Mouse (Mus musculus): ENCODE results near the gene Sirt1. TPM values are rescaled to one million over a fixed set of nuclear protein-coding genes. Genes with fewer than 3 reads are reported as not detected.

Sirt1 gene
- total and polyA plus RNA-seq, 3 experiments: 9.1 to 19.8 TPM; not detected in 1

DNA sequence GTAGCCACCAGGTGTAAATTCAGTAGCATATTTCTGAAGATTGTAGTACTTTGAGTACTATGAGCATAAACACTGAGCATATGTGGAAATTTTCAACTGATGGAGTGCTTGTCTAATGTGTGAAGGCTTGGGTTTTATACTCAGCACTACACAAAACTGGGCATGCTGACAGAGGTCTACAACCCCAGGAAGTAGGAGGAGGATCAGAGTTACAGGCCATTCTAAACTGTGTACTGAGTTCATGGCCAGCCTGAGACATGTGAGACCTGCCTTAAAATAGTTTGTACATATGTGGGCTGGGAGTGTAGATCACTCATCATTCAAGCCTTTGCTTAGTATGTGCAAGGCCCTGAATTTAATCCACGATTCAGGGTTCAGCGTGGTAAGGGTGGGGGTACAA, 79.1 kb downstream of the Sirt1 start:
- TF ChIP-seq E2F4 (IDR thresholded peaks at IDR 0.05; ENCODE audit: borderline replicate concordance, low read depth, low read length) (no peak), MXI1 (IDR thresholded peaks at IDR 0.05; ENCODE audit: low read depth, low read length) (no peak), HCFC1 (IDR thresholded peaks at IDR 0.05; ENCODE audit: low read depth, low read length) (no peak), CHD1 (IDR thresholded peaks at IDR 0.05; ENCODE audit: low read depth, low read length) (no peak), ZKSCAN1 (IDR thresholded peaks at IDR 0.05; ENCODE audit: low read depth, low read length) (no peak), KAT2A (conservative IDR thresholded peaks at IDR 0.05; ENCODE audit: low read depth, low read length) (no peak), JUND (IDR thresholded peaks at IDR 0.05; ENCODE audit: low read depth, low read length) (no peak), USF2 (IDR thresholded peaks at IDR 0.05; ENCODE audit: borderline replicate concordance in 1 of 2, insufficient read depth in 1 of 2, low read depth in 1 of 2, low read length in 2 of 2) (no peak), NRF1 (IDR thresholded peaks at IDR 0.05; ENCODE audit: insufficient read depth, low read depth, low read length, poor library complexity, severe bottlenecking) (no peak), USF1 (IDR thresholded peaks at IDR 0.05; ENCODE audit: low read depth, low read length) (no peak), ZC3H11A (IDR thresholded peaks at IDR 0.05; ENCODE audit: low read depth, low read length) (no peak), TCF12 (IDR thresholded peaks at IDR 0.05; ENCODE audit: low read depth, low read length) (no peak), MAZ (IDR thresholded peaks at IDR 0.05; ENCODE audit: low read depth, low read length) (no peak), GATA1 (IDR thresholded peaks at IDR 0.05; ENCODE audit: low read depth, low read length) (no peak), ZNF384 (IDR thresholded peaks at IDR 0.05; ENCODE audit: low read depth, low read length) (no peak)
- Histone ChIP-seq H3K36me3 (ENCODE audit: control insufficient read depth in 1 of 2, insufficient read depth in 2 of 2, low read length in 2 of 2) (peaks cover 0 to 27% of the 10 kb centered on the region in 2 experiments; a peak in 2 of 4 replicates), H3K4me3 (ENCODE audit: control insufficient read depth in 1 of 2, insufficient read depth in 1 of 2, low read depth in 2 of 2, low read length in 2 of 2) (no peak overlapping the region), H3K27me3 (ENCODE audit: control insufficient read depth in 1 of 2, insufficient read depth in 2 of 2, low read length in 2 of 2) (no peaks in the 10 kb centered on the region), H3K9ac (ENCODE audit: control insufficient read depth, low read depth, low read length, poor library complexity, severe bottlenecking) (no peak overlapping the region), H3K79me2 (ENCODE audit: control insufficient read depth, insufficient read depth, low read length, poor library complexity) (no peaks in the 10 kb centered on the region), H3K27ac (ENCODE audit: control insufficient read depth, low read depth, low read length) (no peak overlapping the region), H3K4me1 (ENCODE audit: control insufficient read depth in 1 of 2, insufficient read depth in 2 of 2, low read length in 2 of 2) (no peaks in the 10 kb centered on the region), H3K9me3 (replicated peaks; ENCODE audit: insufficient read depth, low read length) (no peaks in the 10 kb centered on the region)
- DNase-seq (ENCODE audit: low read depth, low spot score): no peak

DNA sequence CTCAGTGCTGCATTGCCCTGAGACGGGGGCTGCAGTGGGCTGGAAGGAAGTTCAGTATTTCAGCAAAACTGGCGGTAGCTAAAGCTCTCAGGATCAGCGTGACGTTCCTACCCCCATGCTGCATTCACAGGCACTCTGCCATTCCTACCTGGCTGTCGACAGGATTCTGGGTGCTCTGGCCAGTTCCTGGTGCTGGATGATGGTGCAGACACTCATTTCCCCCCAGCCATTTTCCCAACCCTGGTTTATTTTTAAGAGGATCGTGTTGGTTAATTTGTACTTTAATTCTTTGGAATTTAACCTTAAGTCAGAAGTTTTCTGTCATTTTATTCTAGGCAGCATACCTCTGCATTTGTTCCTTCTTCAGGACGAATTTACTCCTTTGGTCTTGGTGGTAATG, 98.7 kb downstream of the Sirt1 start:
- Histone ChIP-seq H3K4me3 (ENCODE audit: control insufficient read depth in 1 of 2, insufficient read depth in 1 of 2, low read depth in 2 of 2, low read length in 2 of 2) (no peak overlapping the region), H3K27me3 (ENCODE audit: control insufficient read depth in 1 of 2, insufficient read depth in 2 of 2, low read length in 2 of 2) (no peaks in the 10 kb centered on the region), H3K9me3 (replicated peaks; ENCODE audit: insufficient read depth, low read length) (no peaks in the 10 kb centered on the region), H3K9ac (ENCODE audit: control insufficient read depth, low read depth, low read length, poor library complexity, severe bottlenecking) (no peak overlapping the region), H3K36me3 (ENCODE audit: control insufficient read depth in 1 of 2, insufficient read depth in 2 of 2, low read length in 2 of 2) (peaks cover 25% of the 10 kb centered on the region in 2 experiments), H3K4me1 (ENCODE audit: control insufficient read depth in 1 of 2, insufficient read depth in 2 of 2, low read length in 2 of 2) (peaks cover 8 to 9% of the 10 kb centered on the region in 2 experiments), H3K27ac (ENCODE audit: control insufficient read depth, low read depth, low read length) (no peak overlapping the region), H3K79me2 (ENCODE audit: control insufficient read depth, insufficient read depth, low read length, poor library complexity) (no peaks in the 10 kb centered on the region)
- DNase-seq (ENCODE audit: low read depth, low spot score): no peak
- TF ChIP-seq BHLHE40 (IDR thresholded peaks at IDR 0.05; ENCODE audit: borderline replicate concordance, low read depth, low read length): no peak
- no peak for TF ChIP-seq CHD1 (IDR thresholded peaks at IDR 0.05; ENCODE audit: low read depth, low read length)
- TF ChIP-seq SIN3A (IDR thresholded peaks at IDR 0.05; ENCODE audit: low read length): no peak
- no peak for TF ChIP-seq JUND (IDR thresholded peaks at IDR 0.05; ENCODE audit: low read depth, low read length)
- no peak for TF ChIP-seq MAFK (IDR thresholded peaks at IDR 0.05; ENCODE audit: borderline replicate concordance, low read depth, low read length)
- TF ChIP-seq CHD2 (IDR thresholded peaks at IDR 0.05; ENCODE audit: low read length): no peak
- TF ChIP-seq ZKSCAN1 (IDR thresholded peaks at IDR 0.05; ENCODE audit: low read depth, low read length): no peak
- no peak for TF ChIP-seq MYC (IDR thresholded peaks at IDR 0.05; ENCODE audit: low read depth, low read length)
